Mouse (Mus musculus): ENCODE measurements around the gene Dgkb. TPM values are rescaled to one million over a fixed set of nuclear protein-coding genes. Genes with fewer than 3 reads are reported as not detected.

Gene Dgkb
- total and polyA plus RNA-seq, 2 experiments from 2014 or later: 9.9 to 13.5 TPM

GRCm38 (mm10) chr12:38608104-38608503 lies 790.6 kb downstream of the Dgkb start:
- Histone ChIP-seq H3K27me3 (ENCODE audit: insufficient read depth, low read length) (no peaks in the 10 kb centered on the region), H3K4me3 (ENCODE audit: low read depth, low read length) (no peak overlapping the region), H3K4me2 (ENCODE audit: low read depth) (no peak overlapping the region), H3K9ac (no peak overlapping the region), H3K4me1 (ENCODE audit: insufficient read depth) (no peaks in the 10 kb centered on the region), H3K9me3 (ENCODE audit: low read length) (no peaks in the 10 kb centered on the region), H3K36me3 (ENCODE audit: insufficient read depth) (no peaks in the 10 kb centered on the region), H3K27ac (ENCODE audit: low read depth, low read length) (no peak overlapping the region)
- ATAC-seq: no peak
- TF ChIP-seq CTCF (IDR thresholded peaks at IDR 0.05; ENCODE audit: low read depth): no peak
- WGBS: 37% methylated on average over 1 of the region's 1 CpGs
- no peak for DNase-seq

- TF ChIP-seq CTCF (IDR thresholded peaks at IDR 0.05; ENCODE audit: low read depth): no peak
- Histone ChIP-seq H3K27ac (ENCODE audit: low read depth, low read length) (no peak overlapping the region), H3K4me2 (ENCODE audit: low read depth) (no peak overlapping the region), H3K36me3 (ENCODE audit: insufficient read depth) (no peaks in the 10 kb centered on the region), H3K27me3 (ENCODE audit: insufficient read depth, low read length) (no peaks in the 10 kb centered on the region), H3K4me3 (ENCODE audit: low read depth, low read length) (no peak overlapping the region), H3K9ac (no peak overlapping the region), H3K4me1 (ENCODE audit: insufficient read depth) (no peaks in the 10 kb centered on the region), H3K9me3 (ENCODE audit: low read length) (no peaks in the 10 kb centered on the region)
- 73% methylated on average over 3 of the region's 3 CpGs for WGBS
- ATAC-seq: no peak
- no peak for DNase-seq
These were observed 850.7 kb downstream of the Dgkb start for GRCm38 (mm10) chr12:38668265-38668664.
